Mouse (Mus musculus): ENCODE data around the gene Tmem141.

GRCm38 (mm10) chr2:25620852-25621228 lies 965 bp downstream of the Tmem141 start:
- TF ChIP-seq CTCF (IDR thresholded peaks at IDR 0.05; ENCODE audit: borderline replicate concordance, extremely low read depth, insufficient read depth, insufficient read length) (no peak), POLR2A (IDR thresholded peaks at IDR 0.05; ENCODE audit: borderline replicate concordance, extremely low read depth, insufficient read depth, insufficient read length, poor library complexity, severe bottlenecking) (no peak)
